Mouse (Mus musculus) erythroblast, adult 5-6 weeks (primary cell): ENCODE measurements around the gene Ficd. TPM values are rescaled to one million over a fixed set of nuclear protein-coding genes. Genes with fewer than 3 reads are reported as not detected.

Experiments
- ATAC-seq: replicated peaks from 2 replicates; pipeline ENCODE4 v1.8.0; 2016; ENCODE audit warnings: moderate number of reproducible peaks, mild to moderate bottlenecking, moderate TSS enrichment, inconsistent platforms; ENCODE audit not compliant: poor library complexity, low FRiP score, severe bottlenecking
- total RNA-seq, 2 experiments: library from RNA; stranded (forward) in 1 of 2; stranded (reverse) in 1 of 2; fragments of 150-400 nt in 1 of 2; fragments of 200-764, 138-1000 nt in 1 of 2; gene quantifications; 2 replicates each; pipeline versions ENCODE4 v1.2.3 to v1.2.4; 2015 to 2017; ENCODE audit warnings: low replicate concordance in 2 of 2

Ficd gene
- total RNA-seq, 2 experiments from 2014 or later, result 0.94 TPM; not detected in 1

GRCm38 (mm10) chr5:113728011-113728410 lies 7.6 kb upstream of the Ficd start:
- ATAC-seq, result no peak

GRCm38 (mm10) chr5:113728691-113729090 lies 6.9 kb upstream of the Ficd start:
- ATAC-seq, result no peak

GRCm38 (mm10) chr5:113730641-113731121 lies 4.9 kb upstream of the Ficd start:
- ATAC-seq, result no peak

GRCm38 (mm10) chr5:113731174-113731573 lies 4.4 kb upstream of the Ficd start:
- ATAC-seq, result no peak

- no peak for ATAC-seq
Observed at GRCm38 (mm10) chr5:113732182-113732581, 3.4 kb upstream of the Ficd start.

GRCm38 (mm10) chr5:113734376-113734775 lies 1.2 kb upstream of the Ficd start:
- ATAC-seq, result no peak

GRCm38 (mm10) chr5:113735023-113735344 lies 619 bp upstream of the Ficd start:
- no peak for ATAC-seq

GRCm38 (mm10) chr5:113736113-113736502 lies 505 bp downstream of the Ficd start:
- no peak for ATAC-seq

- no peak for ATAC-seq
Observed at GRCm38 (mm10) chr5:113736522-113737164, 1.0 kb downstream of the Ficd start.

- ATAC-seq, result no peak
Observed at GRCm38 (mm10) chr5:113737607-113738237, 2.1 kb downstream of the Ficd start.

- ATAC-seq, result 0 out of 2 replicates have a peak, but pooled peaks have one; percentile 40
Observed at GRCm38 (mm10) chr5:113747629-113748028, 12.0 kb downstream of the Ficd start.

GRCm38 (mm10) chr5:113748556-113749331 lies 13.1 kb downstream of the Ficd start:
- no peak for ATAC-seq

- ATAC-seq, result no peak
Observed at GRCm38 (mm10) chr5:113751521-113752157, 16.0 kb downstream of the Ficd start.

GRCm38 (mm10) chr5:113755347-113756030 lies 19.9 kb downstream of the Ficd start:
- no peak for ATAC-seq

GRCm38 (mm10) chr5:113761585-113761984 lies 26.0 kb downstream of the Ficd start:
- ATAC-seq, result no peak

- ATAC-seq, result no peak
Observed at GRCm38 (mm10) chr5:113764426-113764825, 28.8 kb downstream of the Ficd start.

GRCm38 (mm10) chr5:113765641-113766526 lies 30.3 kb downstream of the Ficd start:
- ATAC-seq, result no peak

- ATAC-seq, result no peak
Observed at GRCm38 (mm10) chr5:113768806-113769205, 33.2 kb downstream of the Ficd start.
